Mouse (Mus musculus) frontal cortex, adult 2 months (tissue): ENCODE results near the gene Ppp2r3c. TPM values are rescaled to one million over a fixed set of nuclear protein-coding genes. Genes with fewer than 3 reads are reported as not detected.
"Not testable (repeated sequence)": the region's sequence is repeated elsewhere in the genome, so short reads cannot be mapped to it uniquely, and the experiment has no call there.

Source experiments
- DNase-seq, 2 experiments: peaks; one replicate each; pipeline ENCODE4 v3.0.0; 2022; ENCODE audit warnings: low spot score in 1 of 2; ENCODE audit errors: extremely low spot score in 1 of 2
- polyA plus RNA-seq: library from polyadenylated mRNA; depleted of rRNA; stranded (reverse); fragments of >200 nt; gene quantifications from 2 replicates; pipeline ENCODE4 v1.2.3, GENCODE M21; 2012; rRNA removed

Ppp2r3c gene
- polyA plus RNA-seq, 1 experiment: 11.9 TPM

GRCm38 (mm10) chr12:55277583-55277982, 25.2 kb downstream of the Ppp2r3c start:
- DNase-seq: not testable (repeated sequence)

- DNase-seq: no peak
Observed at GRCm38 (mm10) chr12:55272243-55272642, 30.6 kb downstream of the Ppp2r3c start.

DNA sequence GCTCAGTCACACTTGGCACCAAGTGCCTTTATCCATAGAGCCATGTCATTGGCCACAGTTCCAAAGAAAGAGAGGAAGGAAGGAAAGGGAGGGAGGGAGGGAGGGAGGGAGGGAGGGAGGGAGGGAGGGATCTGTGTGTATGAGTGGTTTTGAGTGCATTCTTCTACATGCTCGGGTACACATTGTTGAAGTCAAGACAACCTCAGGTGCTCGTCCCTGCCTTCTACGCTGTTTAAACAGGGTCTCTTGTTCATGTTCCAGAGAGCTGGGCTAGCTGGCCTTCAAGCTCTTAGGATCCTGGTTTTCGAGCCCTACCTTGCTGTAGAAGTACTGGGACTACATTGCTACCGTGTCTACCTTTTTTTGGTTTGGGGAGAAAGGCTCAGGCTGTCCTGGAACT, 39.4 kb downstream of the Ppp2r3c start:
- not testable (repeated sequence) for DNase-seq

DNA sequence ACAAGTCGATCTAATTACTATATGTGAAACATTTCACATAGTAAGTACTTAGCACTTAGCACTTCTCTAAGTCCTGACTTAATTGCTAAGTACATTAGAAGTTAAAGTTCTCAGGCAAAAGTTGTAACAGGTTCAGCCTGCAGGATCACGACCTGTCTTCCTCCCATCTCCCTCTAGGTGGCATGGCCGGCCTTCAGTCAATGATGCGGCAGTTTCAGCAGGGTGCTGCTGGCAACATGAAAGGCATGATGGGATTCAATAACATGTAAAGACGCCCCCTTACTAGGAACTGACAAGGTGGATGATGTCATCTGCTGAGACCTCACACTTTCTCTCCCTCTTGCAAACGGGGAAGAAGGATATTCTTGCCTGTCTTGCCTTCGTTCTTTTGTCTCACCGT, 40.8 kb downstream of the Ppp2r3c start:
- DNase-seq: not testable (repeated sequence)

DNA sequence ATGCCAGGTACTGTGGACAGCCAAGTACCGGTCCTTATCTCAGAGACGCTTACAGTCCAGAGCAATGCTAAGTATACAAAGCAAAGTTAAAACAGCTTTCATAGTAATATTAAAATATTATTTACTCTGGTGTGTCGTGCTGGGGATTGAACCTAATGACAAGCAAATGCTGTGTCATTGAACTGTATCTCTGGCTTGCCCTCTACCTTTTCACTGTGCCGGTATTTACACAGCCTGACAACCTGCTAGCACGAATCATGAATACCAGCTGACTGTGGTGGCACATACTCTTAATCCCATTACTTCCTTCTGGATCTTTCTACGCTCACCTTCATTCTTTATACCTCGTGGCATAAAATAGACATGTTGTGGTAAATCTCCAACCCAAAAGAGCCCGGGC, 60.6 kb downstream of the Ppp2r3c start:
- DNase-seq: not testable (repeated sequence)

DNA sequence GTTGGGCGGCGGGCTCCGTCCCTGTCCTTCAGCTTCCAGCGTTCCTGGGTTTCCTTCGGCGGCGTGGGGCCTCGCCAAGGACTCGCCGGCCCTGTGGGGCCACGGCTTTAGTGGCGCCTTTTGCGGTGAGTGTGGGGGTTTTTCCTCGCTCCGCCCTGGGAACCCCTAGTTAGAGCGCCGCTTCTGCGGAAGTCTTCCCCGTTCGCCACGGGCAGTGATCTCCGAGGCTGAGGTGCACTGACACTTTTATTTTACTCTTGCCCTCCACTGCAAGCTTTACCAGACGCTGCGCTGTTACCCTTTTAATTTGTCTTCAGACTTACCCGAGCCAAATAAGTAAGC, 72.3 kb downstream of the Ppp2r3c start:
- DNase-seq: not testable (repeated sequence)

DNA sequence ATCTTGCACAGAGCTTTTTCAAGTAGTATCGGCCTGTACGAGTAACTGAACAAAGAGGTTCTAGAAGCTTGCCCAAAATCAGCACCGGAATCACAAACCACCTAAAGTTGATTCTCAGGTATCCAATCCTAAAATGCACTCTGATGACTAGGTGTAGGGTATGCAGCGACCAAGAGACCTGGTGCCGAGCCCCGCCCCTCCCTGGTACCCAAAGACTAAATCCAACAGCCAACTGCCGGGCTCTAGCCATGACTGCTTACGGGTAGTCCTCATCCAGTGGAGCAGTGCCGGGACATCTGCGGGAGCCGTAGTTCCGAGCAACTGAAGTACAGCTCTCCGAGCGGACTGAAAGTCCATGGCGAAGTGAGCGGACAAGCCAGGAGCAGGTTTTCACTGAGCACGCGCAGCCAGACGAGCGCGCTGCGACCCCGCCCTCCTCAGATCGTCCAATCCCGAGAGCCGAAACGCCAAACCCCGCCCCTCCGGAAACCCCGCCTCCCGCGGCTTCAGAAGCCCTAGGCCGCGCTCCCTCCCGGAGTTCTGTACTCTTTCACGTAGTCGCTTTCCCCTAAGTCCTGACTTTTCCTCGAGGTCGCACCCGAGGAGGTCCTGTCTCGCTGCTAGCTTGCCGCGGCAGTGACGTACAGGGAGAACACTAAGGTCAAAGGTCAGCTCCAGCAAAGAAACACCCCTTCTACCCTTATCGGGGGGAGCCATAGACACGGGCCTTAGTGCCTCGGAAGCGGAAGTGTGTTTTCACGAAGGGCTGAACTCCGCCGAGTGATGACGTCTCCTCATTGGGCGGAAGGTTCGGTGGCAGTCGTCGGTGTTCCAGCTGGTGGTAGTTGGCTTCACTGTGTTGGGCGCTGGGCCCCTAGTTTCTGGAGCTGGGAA, 72.9 kb downstream of the Ppp2r3c start, which contains the start of gene Srp54c:
Gene Srp54c (plus strand): TSS at position 543 of the 894 bp plus-strand sequence.
- not testable (repeated sequence) for DNase-seq

Other genes with a start within 250 kb of the Ppp2r3c start
- 22.5 and 23.9 TPM in 2 replicates for gene 2700097O09Rik, start 222.9 kb downstream of the Ppp2r3c start, polyA plus RNA-seq
- gene Srp54a, start 222.7 kb downstream of the Ppp2r3c start, polyA plus RNA-seq: 68.2 and 87.6 TPM in 2 replicates
- gene Fam177a, start 178.5 kb downstream of the Ppp2r3c start, polyA plus RNA-seq: 23.7 and 24.9 TPM in 2 replicates
- gene Srp54b, start 147.9 kb downstream of the Ppp2r3c start, polyA plus RNA-seq: 30.1 and 32.0 TPM in 2 replicates
- gene 1700047I17Rik2, start 103.4 kb downstream of the Ppp2r3c start, polyA plus RNA-seq: not detected in 2 replicates
- gene Srp54c, start 72.8 kb downstream of the Ppp2r3c start, polyA plus RNA-seq: 67.5 and 69.3 TPM in 2 replicates
- 6.5 and 7.0 TPM in 2 replicates for gene 1110008L16Rik, start 3.4 kb downstream of the Ppp2r3c start, polyA plus RNA-seq
- gene Psma6, start 81.2 kb upstream of the Ppp2r3c start, polyA plus RNA-seq: 130 and 133 TPM in 2 replicates
- gene Nfkbia, start 189.6 kb upstream of the Ppp2r3c start, polyA plus RNA-seq: 36.4 and 41.8 TPM in 2 replicates